In genomic region chr9:7216240-7216639, GRCm38 (mm10) we compare ENCODE assay signal across 7 mouse cellular contexts. TPM values are rescaled to one million over a fixed set of nuclear protein-coding genes. Genes with fewer than 3 reads are reported as not detected.
DNase-seq lines count a peak whose midpoint lies in the region.

No protein-coding gene starts in this region.

- peak; percentile 28 for DNase-seq in kidney, postnatal 10 days
- DNase-seq in kidney, adult 18-20 months = no peak
- peak; percentile 59 for DNase-seq in CD4-positive, CD25-positive, alpha-beta regulatory T cell, adult 2 months (ENCODE audit: low read depth, low spot score)
- peak; percentile 38 for DNase-seq in Muller cell, postnatal 12 days (ENCODE audit: inconsistent ontology term)
- DNase-seq in lung, postnatal 14 days = peak; percentile 26
- DNase-seq in testis, postnatal 10 days (ENCODE audit: low spot score) = no peak
- DNase-seq in adrenal gland, postnatal 14 days = no peak

RNA-seq across cellular contexts. Expression of gene Dcun1d5, which starts 31.9 kb away (rescaled TPM):
- 84.4 and 89.5 TPM in 2 replicates for total RNA-seq in adrenal gland, postnatal 14 days (2021)

RNA-seq across cellular contexts. Expression of gene Dync2h1, which starts 32.0 kb away (rescaled TPM):
- 13.0 and 14.7 TPM in 2 replicates for total RNA-seq in adrenal gland, postnatal 14 days (2021)

RNA-seq across cellular contexts. Expression of gene Mmp13, which starts 56.1 kb away (rescaled TPM):
- total RNA-seq in adrenal gland, postnatal 14 days (2021) = 0.19 TPM in 2 replicates

Comparison
In these comparisons a context has a peak if more than half of its experiments do, and no peak if none do; other contexts are left out.
1. DNase-seq: peak in kidney, postnatal 10 days (single experiment), CD4-positive, CD25-positive, alpha-beta regulatory T cell, adult 2 months (single experiment), Muller cell, postnatal 12 days (single experiment) and lung, postnatal 14 days (single experiment); none in kidney, adult 18-20 months (single experiment), testis, postnatal 10 days (single experiment) and adrenal gland, postnatal 14 days (single experiment).